Mouse (Mus musculus) cerebellum, adult 18-20 months (tissue): ENCODE measurements around the gene Gm10300.

Experiments
- DNase-seq, 2 experiments: peaks; one replicate each; pipeline ENCODE4 v3.0.0; 2021

Gene Gm10300

DNA sequence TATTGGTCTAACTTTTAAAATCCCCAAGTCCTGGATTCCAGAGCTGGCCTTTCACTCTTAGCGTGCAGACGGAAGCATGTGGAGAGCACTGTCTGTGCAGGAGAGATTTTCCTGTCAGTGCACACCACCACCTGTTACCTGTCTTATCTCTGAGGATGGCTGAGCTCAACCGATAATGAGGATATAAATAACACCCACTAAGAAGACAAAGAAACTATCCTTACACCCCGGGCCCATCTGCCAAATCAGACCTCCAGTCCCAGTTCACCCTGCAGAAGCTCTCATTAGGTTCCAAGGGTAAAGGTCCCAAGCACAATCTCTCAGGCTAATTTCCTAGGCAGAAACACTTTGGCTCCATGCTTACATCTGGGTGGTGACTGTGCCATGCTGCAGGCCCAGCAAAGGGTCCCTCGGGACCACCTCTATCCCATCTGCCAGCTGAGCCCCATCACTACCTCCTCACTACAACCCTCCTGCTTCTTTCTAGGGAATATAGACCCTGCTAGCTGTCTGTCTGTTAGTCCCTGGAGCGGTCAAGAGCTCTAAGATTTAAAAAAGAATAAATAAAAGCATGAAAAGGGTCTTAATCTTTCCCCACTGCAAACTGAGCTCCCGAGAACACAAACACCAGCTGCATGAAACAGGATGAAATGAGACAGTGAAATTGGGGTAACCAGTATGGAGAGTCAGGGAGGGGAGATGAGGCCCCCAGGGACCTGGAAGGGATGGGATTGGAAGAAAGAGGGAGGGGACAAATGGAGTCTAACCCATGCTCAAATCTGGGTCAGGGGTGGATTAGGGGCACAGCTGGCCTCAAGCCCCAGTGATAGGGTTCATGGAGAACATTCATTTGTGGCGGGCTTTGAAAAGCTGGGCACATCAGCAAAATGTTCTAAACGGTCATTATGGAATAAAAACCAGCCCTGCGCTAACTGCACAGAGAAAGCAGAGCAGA lies 22.9 kb upstream of the Gm10300 start:
- no peak for DNase-seq

DNA sequence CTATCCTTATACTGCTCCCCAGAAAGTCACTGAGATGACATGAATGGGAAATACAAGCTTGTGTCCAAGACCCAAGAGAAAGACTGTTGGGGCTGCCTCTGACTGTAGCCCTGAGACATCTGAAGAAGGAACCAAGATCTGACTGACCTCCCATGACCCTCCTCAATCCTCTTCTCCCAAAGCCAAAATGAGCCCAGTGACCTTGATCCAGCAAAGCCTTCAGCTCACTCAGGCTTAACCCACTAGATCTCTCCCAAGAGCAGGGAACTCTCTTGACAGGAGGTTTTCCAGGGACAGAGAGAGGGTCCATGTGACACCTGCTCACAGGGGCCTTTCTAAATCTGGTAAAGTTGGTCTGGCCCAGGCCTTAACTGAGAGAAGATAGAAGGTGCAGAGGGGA lies 17.2 kb upstream of the Gm10300 start:
- no peak for DNase-seq

DNA sequence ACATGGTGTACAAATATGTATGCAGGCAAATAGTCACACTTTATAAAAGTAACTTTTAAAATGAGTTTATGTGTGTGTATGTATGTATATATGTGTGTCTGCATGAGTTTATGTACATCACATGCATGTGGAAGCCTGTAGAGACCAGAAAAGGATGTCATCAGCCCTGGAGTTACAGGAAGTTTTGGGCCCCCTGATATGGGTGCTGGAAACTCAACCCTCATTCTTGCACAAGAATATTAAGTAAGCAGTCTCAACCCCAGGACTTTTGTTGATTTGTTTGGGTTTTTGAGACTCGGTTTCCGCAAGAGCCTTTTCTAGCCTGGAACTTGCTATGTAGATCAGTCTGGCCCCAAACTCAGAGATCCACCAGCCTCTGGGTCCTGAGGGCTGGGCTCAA lies 15.0 kb upstream of the Gm10300 start:
- no peak for DNase-seq

DNA sequence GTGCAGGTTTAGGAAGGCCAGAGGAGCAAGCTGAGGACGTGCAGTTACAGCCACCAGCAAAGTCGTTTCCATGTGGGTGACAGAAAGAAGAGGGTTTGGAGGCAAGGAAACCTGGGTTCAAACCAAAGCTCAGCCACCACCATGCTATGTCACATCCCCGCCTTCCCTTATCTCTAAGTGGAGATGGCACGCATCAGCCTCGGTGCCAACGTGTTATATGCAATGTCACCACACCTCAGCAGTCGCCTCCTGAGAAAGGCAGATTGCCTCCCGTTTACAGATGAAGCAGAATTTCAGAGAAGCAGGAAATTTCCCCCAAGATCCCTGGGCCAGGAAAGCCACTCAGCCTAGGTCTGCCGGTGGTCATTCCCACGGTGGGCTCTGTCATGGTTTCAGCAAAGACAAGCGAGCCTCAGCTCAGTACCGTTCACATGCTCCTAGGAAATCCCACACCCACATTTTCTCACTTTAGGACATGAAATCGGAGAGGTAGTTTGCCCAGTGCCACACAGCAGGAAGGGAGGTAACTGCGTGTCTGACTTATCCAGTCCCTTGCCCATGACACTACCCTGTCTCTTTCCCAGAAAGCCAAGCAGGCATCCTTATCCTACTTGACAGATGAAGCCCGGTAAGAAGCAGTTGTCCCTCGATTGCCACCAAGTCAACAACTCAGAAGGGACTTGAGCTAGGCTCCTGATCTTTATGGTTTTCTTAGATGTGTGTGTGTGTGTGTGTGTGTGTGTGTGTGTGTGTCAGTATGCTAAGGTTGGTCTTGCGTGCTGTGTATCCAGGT lies 14.3 kb upstream of the Gm10300 start:
- DNase-seq = no peak

DNA sequence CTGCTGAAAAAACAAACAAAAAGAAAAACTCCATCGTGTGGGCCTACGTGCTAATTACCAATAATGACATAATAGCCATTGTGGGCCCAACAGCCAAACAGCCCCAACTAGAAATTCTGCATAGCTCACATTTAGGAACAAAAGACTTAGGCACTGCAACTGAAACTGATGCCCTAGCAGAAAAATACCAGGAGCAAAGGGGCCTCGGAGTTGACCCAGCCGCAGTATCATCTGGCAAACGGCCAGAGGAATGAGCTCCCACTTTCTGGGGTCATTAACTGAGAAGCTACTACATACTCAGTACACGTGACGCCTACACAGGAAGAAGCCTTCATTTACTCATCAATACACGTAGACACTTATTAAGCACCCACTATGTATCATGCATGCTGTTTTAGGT lies 12.2 kb upstream of the Gm10300 start:
- peak in 1 of 2 experiments; percentile 7 for DNase-seq

DNA sequence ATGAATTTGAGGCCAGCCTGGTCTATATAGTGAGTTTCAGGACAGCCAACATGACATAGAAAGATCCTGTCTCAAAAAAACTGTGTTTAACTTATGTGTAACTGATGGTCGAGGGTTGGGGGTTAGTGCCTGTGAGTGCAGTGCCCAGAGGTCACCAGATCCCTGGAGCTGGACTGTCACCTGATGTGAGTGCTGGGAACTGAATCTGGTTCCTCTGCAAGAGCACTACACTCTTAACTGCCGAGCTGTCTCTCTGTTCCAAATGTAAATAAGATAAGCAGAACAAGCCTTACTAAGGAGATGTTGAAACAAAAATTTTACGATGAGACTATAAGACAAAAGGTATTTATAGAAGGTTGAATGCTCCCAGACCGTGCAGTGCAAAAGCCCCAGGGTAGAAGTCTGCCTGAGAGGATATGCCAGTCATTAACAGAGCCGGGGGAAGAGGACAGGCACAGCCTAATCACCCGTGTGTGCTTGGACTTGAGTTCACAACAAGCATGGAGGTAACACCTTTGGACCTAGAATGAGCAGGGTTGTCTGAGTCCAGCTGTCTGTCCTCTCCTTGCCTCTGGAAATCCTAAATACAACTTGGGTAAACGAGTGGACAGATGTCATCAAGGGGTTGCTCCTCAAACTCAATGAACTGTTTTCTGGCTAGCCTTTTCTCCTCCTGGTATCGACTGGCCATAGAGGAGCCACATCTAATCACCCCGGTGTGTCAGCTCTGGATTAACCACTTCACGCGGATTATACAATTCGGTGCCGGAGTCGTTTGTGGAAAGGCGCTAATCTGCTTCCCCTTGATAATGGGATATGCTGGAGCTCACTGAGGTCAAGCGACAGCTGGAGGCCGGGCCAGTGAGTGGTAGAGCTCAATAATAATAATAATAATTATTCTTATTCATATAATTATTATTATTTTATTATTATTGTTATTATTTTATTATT lies 11.3 kb upstream of the Gm10300 start:
- DNase-seq = no peak

DNA sequence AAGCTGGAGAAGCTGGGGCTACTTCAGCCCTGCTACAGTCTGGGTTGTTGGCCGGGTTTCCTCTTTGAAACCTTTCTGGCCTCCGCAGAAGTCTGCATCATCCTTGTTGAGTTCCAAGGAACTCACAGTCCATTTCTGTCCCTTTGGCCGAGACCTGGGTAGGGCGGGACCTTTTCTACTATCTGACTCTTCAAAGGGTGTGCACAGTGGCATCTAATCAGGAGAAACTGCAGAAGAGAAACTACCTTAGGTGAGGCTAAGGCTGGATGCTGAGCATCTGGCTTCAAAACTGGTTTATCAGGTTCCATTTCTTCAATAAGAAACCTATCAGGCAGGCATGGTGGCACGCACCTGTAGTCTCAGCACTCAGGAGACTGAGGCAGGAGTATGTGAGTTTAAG lies 9.9 kb upstream of the Gm10300 start:
- DNase-seq = no peak

DNA sequence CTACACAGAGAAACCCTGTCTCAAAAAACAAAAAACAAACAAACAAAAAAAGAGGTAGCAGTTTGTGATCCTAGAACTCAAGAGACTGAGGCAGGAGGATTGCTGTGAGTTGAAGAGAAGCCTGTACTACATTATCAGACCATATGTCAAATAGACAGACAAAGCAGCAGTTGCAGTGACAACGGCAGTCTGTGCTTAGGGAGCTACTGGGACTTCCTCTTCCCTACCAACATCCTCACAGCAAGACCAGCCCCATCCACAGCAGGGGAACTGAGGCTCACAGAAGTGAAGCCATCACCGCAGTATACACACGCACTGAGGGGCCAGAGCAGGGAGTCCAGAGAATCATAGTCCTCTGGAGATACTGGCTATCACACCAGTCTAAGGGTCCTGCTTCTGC lies 8.9 kb upstream of the Gm10300 start:
- no peak for DNase-seq

DNA sequence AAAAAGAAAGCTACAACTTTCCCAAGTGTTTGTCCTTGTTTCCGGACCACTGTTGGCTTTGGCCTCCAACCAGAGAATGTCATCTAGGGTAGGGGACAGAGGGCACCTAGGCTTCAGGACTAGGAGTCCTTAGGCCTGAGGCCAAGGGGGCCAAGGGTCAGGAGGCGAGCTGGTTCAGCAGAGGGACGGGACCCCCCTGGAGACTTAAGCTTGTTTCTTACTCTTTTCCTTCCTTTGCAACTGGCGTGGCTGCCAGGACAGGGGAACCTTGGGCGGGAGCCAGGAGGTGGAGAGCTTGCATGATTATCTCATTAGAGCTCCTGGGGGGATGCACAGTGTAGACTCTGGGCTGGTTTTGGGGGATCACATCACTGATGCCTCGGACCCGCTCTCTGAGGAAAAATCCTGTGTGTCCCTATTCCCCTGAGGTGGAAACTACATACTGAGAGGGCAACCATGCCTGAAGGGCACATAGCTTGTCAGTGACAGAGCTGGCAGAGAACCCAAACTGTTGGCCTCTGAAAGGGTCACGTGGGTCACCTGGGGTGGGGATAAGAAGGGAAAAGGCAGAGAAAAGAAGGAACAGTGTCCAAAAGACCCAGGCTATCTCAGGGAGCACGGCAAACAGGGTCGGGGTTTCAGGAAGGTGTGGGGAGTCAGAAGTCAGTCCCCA lies 8.3 kb upstream of the Gm10300 start:
- peak; percentile 68 to 70 for DNase-seq

DNA sequence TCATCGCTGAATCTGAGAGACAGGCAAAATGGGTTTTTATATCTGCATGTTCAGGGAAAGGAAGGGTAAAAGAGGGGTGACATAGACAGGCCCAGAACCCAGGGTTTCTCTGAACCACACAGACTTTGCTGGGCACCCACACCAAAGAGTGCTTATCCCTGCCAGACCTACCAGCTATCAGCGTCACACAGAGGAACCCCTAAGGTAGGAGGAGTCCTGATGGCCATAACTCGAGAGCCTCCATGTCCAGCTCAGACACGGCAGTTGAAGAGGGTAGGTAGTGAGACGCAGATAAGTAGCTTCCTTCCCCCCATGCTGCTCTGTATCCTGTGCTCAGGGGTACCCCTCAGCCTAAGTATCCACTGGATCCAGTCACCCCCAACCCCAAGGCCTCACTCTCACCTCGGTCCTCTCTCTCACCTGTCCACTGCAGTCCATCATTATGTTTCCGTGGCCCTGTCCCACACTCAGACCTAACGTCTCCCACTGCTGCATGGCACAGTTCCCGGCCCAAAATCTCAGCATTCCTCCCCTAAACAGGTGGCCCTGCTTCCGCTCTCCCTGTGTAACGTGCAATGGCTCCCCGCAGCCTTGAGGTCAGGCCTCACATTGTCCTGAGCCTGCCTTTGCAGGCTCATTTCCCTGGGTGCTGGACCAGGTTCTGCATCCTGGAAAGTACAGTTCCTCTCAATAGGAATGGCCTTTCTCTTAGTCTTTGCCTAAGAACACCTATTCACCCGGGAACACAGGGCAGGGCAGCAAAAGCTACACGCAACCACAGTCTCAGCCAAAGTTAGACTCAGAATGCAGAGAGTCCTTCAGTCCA lies 7.2 kb upstream of the Gm10300 start:
- DNase-seq = peak; percentile 66 to 67

DNA sequence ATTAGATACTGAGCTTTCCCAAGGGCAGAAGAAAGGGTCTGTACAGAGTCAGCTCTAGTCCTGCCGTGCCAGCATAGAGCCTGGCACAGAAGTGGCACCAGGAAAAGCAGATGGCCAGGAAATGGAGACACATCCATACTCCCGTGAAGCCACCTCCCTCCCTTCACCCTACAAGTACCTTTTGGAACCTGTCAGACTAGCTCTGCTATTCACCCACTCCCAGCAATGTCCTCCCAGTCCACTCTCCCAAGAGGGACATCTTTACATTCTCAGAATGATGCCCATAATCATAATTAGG lies 6.6 kb upstream of the Gm10300 start:
- DNase-seq = peak; percentile 72 to 84

DNA sequence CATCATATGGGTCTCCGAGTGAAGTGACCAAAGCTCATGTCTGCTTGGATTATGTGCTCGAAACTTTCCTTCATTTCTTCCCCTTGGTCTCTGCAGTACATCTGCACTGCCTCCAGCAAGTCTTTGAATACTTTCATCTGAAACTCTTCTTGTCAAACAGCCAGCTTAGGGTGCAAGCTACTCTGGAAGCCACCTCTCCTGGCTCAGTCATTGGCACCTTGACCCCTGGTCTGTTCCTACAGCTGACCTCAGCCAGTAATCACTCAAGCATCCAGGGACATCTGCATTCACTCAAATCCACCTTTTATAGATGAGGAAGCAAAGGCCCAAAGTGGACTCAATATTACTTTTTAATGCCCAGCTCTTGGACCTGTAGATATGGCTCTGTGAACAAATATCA lies 2.8 kb upstream of the Gm10300 start:
- no peak for DNase-seq

DNA sequence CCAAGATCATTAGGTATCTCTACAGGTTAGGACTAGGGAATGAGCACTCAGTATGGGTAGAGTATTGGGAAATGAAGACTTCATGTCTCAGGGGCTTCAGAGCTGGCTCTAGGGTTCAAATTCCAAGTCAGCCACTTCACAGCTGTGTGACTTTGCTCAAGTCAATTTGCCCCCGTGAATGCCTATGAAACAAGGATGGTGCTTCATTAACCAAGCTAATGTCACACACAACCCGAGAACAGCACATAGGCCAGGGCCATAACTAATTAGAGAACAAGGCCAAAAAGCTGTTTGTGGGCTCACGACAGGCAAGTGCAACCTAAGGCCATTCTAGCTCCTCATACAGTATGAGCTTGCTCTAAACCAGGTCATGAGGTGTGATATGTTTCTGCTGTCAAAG lies 2.3 kb upstream of the Gm10300 start:
- no peak for DNase-seq

DNA sequence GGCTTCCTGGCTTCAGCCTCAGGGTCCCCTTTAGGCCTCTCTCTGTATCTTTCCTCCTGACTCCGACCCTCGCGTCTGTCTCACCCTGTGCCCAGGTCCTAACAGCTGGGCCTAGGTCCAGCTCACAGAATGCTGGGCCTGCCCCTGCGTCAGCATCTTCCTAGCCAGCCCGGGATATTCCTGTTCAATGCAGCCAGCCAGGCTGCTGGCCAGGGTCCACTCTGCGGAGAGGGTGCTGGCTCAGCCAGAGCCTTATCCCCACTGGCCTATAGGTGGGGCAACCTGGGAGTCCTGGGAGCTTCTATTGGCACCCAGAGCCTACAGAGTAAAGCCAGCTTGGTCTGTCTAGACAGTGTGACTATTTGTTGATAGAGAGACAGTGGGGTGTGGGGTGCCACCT lies 1.6 kb upstream of the Gm10300 start:
- DNase-seq = peak; percentile 50 to 65

DNA sequence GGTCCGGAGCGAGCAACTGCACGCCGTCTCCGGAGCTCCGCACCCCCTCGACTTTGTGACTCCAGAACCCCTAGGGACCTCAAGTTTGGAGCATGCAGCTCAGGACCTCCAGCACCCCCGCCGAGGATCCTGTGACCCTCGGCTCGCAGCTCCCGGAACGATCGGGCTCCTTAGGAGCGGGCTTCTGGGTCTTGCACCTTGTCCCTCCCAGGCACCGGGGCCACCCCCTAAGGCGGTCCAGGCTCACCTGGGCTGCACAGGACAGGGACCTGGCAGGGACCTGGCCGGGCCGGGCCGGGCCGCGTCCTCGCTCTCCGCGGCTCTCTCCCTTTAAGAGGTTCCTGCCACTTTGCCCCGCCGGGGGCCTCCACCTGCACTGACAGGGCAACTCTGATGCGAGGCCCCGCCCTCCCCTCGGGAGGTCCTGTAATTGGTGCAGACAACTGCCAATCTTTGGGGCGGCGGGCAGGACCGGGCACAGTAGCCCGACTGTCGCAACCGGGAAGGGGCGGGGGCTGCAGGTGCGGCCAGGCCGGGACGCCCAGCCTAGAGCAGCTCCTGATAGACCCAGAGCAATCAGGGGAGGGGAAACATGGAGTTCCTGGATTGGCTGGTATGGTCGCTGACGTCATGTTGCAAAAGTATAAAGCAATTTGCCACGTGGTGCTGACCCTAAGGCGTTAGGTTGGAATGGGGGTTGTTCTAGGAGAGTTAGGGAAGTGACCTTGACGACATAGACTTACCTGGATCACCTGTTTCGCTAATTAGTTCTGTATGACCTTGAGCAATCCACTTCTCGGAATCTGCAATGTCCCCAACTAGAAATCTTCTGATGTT lies 654 bp downstream of the Gm10300 start, which contains the start of gene Epb41:
TSS of gene Epb41 (minus strand) at position 389 of the 837 bp plus-strand sequence.
- DNase-seq = peak; percentile 99 to 100

DNA sequence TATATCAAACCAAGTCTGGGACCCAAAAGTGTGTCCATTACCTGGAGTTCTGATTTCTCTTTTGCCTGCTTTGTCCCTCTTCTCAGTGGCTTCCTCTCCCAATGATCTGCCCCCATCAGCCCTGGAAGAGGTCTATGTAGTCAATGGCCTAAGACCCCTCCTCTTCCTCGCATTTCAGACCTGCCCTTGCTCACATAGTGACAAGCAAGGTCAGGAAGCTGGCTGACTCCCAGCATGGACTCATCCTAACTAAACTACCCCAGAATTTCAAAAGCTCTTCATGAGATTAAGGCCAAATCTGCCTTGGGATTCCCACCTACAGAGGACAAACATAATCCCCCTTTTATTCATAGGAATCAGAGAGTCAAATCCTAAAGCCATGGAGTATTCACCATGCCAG lies 1.3 kb downstream of the Gm10300 start:
- DNase-seq = no peak

DNA sequence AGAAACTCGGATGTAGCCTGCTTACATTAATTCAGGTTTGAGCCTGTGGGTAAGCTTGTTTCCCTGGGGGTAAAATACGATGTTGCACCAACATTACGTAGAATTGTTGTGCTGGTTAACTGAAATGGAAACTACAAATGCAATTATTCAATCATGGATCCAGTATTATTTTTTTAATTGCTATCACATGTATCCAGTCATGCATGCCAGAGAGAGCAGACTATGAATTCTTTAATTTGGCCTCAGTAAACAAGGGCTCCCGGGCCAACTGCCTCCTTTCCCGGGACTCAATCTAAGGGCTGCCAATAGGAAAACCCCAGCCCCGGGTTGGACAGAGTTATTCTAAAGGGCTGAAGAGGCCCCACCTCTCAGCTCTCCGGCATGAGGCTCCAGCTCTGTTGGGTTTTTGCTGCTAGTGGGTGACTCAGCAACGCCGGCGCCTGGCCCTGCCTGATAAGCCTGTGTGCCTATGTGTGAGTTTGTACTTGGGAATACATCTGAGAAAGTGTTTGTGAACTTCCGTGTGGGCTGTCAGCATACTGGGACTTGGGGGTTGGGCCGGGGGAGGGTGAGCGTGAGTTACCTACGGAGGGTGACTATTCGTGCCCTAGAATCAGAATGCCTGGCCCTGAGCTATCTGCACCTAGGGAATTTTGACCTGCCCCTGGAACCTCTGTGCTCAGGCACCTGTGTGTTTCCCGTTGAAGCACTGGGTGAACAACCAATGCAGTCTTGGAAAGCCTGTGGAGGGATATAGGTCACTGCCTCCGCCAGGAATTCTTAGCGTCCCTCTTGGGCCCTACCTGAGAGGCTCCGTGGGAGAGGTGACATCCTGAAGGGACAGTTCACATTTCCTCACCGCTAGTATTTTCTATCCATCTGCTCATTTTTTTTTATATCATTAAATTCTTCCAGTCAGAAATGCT lies 2.2 kb downstream of the Gm10300 start:
- DNase-seq = no peak

DNA sequence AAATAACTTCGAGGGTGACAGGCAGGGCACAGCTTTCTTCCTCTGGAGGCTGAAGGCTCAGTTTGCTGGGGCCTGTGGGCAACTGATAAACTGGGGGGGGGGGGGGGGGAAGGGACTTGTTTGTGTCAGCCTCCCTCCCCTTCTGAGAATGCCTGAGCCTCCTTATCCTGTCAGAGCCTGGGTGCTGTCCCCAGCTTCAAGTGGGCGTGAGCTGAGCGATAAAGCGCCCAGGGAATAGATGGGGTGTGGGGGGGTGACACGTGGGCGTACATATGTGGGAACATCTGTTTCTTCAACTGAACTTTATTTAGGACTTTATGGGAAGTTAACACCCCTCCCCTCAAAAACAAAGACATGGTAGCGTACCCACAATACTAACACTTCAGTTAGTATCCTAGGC lies 2.9 kb downstream of the Gm10300 start:
- no peak for DNase-seq

DNA sequence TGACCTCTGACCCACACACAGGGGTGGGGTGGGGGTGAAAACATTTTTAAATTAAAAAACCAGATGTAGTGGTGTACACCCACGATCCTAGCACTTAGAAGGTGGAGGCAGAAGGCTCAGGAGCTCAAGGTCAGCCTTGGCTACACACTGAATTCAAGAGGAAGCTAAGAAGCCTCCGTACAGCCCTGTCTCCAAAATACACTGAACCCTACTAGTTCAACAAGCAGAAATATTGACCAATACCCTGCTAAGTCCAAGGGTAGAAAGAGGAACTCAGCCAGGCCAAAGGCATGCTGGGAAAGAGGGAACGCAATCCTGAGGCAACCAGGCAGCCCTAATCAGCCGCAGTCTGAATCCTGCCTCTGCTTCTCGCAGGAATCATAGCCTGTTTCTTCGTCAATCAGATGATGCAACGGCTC lies 3.8 kb downstream of the Gm10300 start:
- no peak for DNase-seq
